Mouse (Mus musculus) regulatory T cell (primary cell): ENCODE data around the gene Vars2.

Experiments
- in situ Hi-C: fragments of 300-600 bp; cut with MboI, MseI; formaldehyde crosslinking; loops from one replicate; pipeline ENCODE4 v1.15.1; 2025; ENCODE audit warnings: high pct_unique_total_duplicates

The Vars2 gene

DNA sequence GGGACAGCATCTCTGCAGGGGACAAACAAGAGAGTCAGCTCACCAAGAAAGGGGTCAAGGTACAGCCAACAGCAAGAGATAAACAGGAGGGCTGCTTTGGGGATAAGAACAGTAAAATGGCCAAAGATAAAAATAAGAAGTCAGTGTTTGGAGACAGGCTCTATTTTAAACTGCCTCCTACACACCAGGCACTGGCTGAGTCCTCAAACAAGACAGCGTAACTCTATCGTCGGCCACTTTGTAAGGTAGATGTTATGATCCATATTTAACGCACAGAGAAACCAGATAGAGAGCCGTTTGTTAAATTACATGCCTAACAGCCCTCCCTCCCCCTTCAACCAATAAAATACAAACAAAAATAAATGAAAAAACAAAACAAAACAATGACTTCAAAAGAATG, 26.5 kb upstream of the Vars2 start:
- in situ Hi-C loops: no loop called here

DNA sequence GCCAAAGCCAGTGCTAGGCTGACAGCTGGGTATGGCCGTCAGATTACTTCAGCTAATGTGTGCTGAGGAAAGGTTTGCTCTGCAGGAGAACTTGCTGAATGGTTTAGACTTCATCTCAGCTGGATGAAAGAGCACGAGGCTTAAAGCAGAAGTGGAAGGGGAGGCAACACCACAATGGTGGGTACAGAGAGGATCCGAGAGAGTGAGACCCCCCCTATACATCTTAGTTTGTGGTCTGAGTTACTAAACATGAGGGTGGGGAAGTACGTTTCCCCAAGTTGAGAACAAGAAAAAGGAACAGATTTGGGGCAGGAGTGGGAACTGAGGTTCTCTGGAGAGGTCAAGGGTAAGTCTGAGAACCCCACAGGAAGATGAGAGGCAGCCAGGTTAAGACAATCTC, 25.0 kb upstream of the Vars2 start:
- in situ Hi-C loops: no loop called here

DNA sequence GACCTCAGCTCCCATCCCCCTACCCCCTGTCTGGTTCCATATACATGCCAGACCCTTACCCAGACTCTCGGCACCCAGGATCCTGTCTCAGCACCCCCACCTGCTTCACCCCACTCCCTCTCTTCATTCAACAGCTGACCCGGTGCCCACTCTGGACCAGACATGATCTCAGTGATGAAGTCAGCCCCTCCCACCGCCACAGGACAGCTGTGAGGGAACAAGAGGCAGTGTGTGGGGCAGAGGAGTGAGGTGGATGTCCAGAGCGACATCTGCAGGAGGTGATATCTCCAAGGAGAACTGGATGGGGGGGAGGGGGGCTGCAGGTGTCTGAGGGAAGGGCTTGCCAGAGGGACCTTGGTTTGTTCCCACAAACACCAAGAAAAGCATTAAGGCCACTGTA, 24.4 kb upstream of the Vars2 start:
- in situ Hi-C loops: no loop called here

DNA sequence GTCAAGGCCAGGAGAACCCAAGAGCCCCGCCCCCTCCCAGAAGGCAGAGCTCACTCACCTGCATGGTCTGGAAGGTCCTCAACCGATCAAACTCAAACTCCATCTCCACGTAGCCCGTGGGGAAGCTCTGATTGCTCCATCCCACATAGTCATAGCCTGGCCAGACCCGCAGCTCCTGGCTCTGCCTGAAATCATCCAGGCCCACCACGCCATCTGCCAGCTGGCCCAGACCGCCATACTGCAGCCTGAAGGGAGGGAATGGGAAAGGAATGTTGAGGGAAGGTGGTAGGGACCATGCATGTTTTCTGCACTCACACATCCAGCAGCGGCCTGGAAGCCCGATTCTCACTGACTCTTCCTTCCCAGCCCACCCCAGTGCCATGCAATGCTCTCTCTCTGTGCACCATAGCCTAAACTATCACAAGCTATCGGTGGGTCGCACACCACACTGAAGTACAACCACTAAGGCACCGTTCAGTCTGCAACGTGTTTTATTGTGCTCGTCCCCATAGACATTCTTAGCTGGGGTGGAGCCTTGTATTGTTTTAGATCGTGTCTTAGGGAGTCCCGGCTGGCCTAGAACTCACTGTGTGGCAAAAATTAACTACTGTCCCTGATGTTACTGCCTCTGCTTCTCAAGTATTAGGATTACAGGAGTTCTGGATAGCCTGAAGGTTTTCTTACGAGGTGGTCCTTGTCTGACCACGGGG, 22.7 kb upstream of the Vars2 start:
- in situ Hi-C loops: no loop called here

DNA sequence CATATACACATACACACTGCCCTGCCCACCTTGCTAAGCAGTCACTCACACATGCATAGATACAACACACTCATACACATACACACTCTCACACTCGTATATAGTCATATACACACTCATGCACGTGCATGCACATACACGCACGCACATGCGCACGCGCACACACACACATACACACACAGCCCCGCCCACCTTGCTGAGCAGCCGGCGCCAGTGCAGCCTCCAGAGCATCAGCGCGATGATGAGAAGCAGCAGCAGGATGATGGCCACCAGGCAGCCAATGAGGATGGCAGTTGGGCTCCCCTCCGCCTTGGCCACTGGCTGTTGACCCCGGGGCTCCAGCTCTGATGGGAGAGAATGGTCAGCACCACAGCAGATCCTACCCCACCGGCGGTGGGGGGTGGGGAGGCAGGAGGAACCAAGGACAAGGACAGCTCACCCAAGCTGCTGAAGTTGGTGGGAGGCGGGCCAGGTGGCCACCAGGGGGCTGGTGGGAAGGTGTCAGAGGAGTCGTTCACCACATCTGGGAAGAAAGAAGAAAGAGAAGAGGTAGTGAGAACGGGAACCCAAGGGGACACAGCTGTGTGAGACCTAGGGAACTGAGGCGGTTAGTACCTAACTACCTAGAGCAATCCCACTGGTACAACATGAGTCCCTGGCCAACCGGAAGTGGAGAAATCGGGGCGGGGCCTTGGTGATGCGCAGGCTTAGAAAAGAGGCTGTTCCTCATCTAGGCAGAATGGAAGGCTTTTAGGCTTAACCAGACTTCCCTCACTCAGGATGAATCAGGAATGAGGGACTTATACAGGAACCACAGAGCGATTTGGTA, 21.2 kb upstream of the Vars2 start:
- in situ Hi-C loops: no loop called here

DNA sequence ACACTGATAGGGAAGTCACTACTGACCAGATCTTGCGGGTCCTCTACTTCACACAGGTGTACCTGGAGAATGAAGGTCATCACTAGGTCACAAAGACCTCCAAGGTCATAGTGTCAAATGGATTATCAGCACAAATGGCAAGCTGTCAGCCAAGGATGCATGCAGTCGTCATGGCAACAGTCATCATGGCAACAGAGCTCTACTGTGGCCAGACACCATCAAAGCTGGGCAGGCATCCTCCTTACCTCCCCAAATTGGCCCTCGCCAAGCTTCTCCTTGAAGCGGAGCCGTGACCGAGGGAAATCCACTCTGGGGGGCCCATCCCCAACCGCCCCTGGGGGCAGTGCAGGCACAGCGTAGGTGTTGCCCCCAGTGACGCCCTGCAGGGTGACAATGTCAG, 17.7 kb upstream of the Vars2 start:
- in situ Hi-C loops: no loop called here

DNA sequence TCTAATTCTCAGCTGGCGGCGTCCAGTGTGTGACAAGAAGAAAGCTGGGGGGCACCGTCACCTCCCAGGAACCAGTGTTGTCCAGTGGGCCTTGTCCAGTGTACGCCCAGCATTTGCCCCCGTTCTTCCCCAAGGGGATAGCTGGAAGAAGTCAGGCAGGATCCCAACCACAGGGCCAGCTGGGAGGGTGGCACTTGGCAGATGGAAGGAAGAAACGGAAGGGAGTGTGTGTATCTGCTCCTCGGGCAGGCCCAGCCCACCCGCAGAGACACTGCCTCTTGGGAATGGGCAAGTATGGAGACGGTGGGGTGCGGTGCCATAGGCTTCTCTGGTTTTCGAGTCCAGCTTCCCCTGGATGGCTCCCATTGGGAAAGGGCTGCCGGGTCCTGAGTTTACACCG, 14.6 kb upstream of the Vars2 start:
- in situ Hi-C loops: no loop called here

DNA sequence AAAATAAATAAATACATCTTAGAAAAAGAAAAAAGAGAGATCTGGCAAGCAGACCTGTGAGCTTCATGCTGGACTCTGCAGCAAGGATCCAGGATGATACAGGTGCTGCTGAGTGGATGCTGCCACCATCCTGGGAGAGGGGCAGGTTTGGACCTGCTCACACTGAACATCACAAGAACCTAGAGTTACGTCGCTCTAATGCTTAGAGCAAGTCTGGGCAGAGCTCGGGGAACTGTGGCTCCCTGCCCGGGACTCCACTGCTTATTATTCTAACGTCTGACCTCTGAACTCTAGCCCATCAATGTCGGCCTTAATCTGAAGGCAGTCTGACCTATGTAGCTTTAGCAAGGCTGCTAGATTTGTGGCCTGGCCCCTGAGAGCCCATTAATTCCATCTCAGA, 13.2 kb upstream of the Vars2 start:
- in situ Hi-C loops: no loop called here

DNA sequence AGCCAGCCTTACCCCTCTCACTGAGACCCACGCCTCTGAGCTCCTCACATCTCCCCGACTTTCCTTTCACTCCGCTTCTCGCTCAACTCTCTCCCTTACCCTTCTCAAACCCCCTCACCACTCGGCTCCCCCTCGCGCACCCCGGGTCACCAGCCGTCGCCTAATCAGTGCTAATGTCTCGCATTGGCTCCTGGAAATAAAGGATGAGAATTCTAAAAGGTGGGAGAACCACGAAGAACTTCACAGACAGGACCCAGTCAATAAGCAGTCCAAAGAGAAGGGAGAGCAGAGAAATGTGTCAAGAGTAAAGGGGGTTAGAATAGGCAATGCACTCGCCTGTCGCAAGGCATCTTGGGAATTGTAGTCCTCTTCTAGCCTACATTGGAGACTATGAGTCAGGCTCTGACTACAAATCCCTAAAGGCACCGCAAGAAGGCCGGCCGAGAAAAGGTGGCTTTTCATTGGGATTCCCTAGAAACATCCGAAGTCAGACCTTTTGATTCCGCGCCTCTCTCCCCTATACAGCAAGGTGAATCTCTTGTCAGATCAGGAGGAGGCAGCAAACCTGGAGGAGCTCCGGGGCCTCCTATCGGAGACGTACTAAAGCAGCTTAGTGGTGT, 6.1 kb upstream of the Vars2 start, which contains the start of gene Gtf2h4:
Gene Gtf2h4, minus strand, starts transcription at position 324 of the 620 bp plus-strand sequence.
- in situ Hi-C loops: no loop called here

DNA sequence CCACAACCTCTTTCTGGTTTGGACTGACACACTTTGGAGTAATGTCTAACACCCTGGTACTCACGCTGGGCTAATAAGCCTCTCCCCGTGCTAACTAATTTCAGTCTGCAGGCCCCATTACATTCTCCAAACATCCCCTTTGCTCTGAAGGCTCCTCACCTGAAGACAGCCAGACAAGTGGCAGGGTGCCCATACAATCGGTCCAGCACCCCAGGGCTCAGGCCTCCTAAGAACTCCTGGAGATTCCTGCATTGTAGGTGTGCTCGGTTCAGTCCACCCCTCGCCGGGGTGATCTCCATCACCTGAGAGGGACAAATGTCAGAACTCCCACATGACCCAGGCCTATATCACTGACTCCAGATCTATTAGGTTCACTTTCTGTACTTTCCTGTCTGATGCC, 5.1 kb upstream of the Vars2 start:
- in situ Hi-C loops: no loop called here

DNA sequence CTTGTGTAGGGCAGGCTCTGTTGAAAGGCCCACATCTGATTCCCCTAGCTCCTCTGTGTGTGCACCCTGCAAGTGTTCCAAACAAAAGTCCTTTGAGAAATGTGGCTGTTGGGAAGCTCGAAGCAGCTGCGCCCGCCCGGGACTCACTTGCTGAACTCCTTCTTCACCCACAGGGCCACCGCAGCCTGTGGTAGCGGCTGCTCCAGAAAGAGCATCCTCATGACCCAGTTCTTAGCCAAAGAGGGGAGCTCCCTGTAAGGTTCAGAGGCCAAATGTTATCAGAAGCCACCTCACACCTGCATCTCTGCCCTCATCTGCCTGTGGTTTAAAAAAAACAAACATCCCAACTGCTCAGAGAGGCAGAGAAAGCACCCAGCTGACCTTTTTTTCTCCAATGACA, 4.5 kb upstream of the Vars2 start:
- in situ Hi-C loops: no loop called here

DNA sequence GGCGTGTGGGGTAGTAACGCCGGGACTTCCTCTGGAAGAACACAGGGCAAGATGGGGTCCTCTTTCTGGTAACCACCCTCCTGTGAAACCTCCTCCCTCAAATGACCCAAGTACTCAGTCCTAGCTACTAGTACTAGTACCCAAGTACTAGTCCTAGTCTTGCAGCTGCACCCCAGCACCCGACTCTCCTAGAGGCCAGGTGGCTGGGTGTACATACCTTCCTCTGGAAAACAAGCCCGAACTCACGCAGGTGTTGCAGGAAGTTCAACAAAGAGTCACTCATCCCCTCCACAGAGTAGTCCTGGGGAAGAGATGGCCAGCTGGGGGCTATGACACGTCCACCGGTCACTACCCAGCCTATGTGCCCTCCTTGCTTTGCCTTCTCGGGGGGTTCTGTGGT, 2.3 kb upstream of the Vars2 start:
- in situ Hi-C loops: no loop called here

DNA sequence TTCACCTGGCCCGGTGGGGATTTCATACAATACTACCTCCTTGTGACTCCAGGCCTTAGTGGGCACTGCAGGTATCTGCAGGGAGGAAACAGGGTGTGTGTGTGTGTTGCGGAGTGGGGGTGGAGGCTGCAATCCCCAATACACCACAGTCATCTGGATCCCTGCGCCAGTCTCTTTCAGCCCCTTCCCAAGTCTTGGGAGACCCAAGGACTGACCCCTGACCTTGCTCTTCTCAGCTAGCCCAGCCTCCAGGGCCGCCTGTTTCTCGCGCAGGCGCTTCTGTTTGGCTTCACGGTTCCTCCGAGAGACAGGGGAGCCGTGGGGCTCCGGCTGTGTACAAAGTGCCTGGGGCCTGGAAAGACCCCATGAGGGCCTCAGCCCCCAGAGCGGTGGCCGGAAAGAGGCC, 538 bp downstream of the Vars2 start:
- in situ Hi-C loops: no loop called here

DNA sequence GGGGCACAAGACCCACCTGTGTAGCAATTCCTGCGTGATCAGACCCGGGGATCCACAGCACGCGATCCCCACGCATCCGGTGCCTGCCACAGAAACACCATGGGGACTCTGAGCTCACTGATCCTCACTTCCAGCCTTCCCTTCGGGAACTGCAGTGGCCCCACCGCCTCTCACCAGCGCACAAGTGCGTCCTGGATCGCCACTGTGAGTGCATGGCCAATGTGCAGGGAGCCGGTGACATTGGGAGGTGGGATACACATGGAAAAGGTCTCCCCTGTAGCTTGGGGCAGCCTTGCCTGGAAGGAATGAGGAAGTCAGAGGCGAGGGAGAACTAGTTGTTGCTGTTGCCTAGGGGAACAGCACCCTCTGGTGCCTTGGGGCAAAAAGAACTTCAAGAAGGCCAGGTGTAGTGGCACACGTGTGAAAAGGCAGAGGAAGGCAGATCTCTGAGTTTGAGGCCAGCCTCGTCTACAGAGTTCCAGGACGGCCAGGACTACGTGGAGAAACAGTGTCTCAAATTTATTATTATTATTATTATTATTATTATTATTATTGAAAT, 1.4 kb downstream of the Vars2 start:
- in situ Hi-C loops: no loop called here

DNA sequence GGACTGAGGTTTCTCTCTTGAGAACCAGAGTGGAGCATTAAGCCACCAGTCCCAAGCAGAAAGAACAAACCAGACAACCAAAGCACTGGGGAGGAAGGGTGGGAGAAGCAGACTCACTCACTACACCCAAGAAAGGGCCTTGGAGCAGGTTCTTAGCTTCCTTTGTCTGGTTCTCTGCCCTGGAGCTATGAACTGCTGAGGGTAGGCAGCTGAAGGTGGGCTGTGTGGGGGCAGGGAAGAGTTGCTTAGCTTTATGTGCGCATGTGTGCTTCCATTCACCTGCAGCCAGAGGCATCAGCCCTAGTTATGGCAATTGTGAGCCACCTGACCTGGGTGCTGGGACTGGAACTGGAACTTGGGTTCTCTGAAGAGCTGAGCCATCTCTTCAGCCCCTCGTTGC, 14.3 kb downstream of the Vars2 start:
- in situ Hi-C loops: no loop called here

DNA sequence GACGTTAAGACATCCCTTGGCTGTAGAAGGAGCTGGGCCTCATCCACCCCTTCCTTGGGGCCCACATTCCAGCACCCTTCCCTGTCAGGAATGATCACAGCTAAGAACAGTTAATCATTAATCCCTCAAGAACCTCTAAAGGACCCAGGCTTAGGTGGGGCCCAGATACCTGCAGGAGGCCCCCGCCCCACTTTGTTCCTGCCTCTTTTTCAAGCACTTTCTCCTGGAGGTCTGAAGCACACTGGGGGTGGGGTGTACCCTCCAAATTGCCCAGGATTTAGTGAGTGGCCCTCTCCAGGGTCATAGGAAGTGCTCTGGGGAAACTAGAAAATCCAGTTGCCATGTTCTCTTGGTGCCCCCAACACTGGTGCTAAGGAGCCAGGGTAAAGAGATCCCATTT, 18.0 kb downstream of the Vars2 start:
- in situ Hi-C loops: no loop called here

DNA sequence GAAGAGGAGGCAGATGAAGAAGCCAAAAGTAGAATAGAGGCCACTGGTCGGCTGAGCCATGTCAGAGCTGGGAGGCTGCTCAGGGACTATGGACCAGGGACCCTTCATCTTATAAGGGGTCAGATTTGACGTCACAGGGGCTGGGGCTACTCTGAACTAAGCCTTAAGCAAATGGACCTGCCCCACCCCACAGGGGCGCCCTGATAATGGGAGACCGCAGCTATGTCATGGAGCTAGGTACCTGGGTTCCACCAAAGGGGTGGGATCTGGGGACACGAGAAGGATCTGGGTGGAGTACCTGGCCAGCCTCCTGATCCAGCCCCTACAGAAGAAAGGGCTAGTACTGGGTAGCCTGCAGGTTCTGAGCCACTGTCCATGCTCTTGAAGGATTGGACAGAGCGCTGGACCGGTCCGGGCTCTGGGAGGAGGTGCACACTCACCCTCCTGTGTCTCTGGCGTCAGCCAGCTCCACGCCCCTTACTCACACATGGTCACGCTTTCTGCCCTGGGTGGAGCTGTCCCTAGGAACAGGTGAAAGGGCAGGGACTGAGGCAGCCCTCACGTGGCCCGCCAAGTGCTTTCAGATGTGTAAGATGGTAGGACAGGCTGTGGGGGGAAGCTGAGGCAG, 23.7 kb downstream of the Vars2 start, which contains the start of gene Mucl3:
Gene Mucl3, minus strand, starts transcription at position 87 of the 628 bp plus-strand sequence.
- in situ Hi-C loops: no loop called here

DNA sequence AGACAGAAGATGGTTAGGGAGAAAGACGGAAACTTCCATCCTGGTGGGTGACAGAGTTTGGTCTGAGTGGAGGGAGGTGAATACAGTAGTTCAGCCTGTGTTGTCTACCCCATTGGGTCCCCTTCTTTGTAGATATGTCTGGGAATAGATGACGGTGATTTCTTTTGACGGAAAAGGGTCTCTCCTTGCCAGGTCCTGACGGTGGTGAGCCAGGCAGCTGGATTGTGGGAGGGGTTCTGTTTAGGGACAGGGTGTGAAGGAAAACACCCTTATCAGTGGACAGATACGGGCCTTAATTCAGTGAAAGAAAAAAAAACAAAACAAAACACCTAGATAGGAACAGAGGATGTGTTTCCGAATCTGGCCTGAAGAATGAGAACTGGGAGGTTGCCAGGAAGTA, 28.0 kb downstream of the Vars2 start:
- in situ Hi-C loops: loop anchor here (5.0 kb wide), 1 partner anchor 83 kb away; no protein-coding TSS in a partner anchor

DNA sequence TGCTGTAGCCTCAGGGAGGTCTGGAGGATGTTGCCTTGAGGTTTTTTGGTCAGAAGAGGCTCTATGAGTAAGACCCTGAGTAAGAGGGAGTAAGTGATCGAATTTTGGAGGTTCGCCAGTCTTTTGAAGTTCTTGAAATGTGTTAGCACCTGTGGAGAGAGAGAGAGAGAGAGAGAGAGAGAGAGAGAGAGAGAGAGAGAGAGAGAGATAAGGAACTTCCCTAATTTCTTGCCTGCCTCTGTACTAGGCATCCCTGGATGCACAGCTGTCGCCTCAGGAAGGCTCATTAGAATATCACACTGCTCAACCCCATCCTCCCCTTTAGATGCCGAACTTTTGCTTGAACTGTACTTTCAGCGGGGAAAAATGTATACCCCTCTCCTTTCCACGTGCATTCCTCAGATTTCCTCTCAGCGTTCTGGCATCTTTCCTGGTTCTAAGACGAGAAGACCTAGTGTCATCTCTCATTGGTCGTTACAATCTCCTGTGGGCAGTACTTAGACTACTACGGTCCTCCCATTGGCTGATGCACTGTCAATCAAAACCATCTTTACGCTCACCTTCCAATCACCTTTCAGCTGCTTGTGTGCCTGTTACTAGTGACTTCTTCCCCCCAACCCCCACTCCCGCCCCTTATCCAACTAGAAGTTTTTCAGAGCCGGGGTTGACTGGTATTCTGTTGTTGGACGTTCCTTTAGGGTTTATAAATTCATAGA, 28.8 kb downstream of the Vars2 start:
- in situ Hi-C loops: loop anchor here (5.0 kb wide), 1 partner anchor 84 kb away; no protein-coding TSS in a partner anchor

DNA sequence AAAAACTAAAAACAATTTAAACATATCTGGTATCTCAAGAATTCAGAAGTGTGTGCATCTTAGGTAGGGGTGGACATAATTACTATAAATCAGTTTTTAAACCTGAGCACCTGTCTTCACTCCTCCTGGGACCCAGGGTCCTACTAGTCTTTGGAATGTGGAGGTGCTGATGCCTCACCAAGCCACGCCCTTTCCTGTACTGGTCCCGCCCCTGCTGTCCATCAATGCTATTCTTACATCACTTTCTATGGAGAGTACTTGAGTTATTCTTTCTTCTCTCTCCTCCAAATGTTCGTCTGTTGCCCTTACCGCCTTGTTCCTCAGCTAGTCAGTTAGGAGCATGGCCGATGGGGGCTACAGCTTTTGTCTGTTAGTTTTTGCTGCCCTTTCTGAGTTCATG, 31.0 kb downstream of the Vars2 start:
- in situ Hi-C loops: loop anchor here (5.0 kb wide), 1 partner anchor 86 kb away; no protein-coding TSS in a partner anchor

DNA sequence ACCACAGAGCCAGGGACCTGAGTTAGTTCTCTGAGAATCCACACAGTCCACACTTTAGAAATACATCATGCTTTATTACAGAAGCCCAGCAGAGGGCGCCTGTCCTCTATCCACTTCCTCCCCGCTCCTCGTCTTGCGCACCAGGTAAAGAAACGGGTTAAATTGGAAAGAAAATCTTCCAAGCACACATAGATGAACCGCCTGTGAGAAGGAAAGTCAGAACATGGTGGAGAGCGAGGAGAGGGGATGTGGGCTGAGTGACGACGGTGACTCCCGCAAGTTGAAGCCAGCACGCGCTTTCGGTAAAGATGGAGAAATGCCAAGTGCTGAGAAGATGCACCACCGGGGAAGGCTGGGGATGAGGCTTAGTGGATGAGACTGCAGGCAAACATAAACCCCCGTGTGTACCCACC, 31.7 kb downstream of the Vars2 start:
- in situ Hi-C loops: loop anchor here (5.0 kb wide), 1 partner anchor 87 kb away; no protein-coding TSS in a partner anchor
